Mouse (Mus musculus): ENCODE results near the gene Cdkn2aip. TPM values are rescaled to one million over a fixed set of nuclear protein-coding genes. Genes with fewer than 3 reads are reported as not detected.
A peak's percentile ranks its signal among the peaks of the same experiment; 100 is the strongest.

Gene Cdkn2aip
- 13.0 and 13.1 TPM in 2 replicates for polyA plus RNA-seq (2015; fragmentation: Nextera tagmentation; extraction: Ambion mirVana)

DNA sequence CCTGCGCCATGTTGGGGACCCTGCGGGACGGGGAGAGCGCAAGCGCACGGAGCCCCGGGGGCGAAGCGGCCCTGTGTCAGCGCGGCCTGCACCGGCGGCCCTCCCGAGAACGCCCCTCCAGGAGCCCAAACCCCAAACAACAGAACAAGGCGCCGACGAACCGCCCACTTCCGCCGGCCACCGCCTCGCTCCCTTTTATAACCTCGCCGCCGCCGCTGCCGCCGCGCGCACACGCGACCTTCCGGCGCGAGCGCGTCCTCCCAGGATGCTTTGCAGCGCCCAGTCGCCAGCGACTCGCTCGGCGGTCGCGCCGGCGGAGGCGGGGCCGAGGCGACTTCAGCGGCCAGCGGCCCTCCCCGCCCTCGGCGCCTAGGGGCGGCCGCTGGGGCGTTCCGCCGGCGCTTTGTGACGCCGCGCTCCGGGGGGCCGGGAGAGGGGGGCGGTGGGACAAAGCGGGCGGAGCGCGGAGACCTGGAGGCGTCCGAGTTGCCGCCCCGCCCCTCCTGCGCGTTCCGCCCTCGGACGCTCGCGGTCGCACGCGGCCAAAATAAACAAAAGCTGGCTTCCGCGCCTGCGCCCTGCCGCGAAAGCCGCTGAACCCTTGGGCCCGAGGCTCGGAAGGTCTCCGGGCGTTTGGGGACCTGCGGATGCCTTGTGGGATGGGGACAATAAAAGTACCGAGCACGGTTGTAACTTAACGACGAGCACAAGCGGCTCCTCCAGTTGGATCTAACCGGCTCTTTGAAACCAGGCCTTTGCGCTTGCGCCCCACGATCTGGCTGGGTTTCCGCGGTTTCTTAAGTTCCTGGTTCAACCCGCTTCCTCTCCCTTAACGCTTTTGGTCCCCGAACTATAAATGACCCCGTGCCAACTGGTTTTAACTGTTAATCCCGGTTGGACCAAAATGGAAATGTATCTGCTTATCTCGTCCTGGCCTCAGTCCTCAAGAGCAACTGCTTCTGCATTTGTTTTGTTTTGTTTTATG lies at the start of gene Cdkn2aip:
Gene Cdkn2aip (minus strand): TSS at position 172 of the 985 bp plus-strand sequence.
- Histone ChIP-seq H3K9ac (ENCODE audit: low read length) (peak within 1 kb of the TSS; percentile 93), H3K4me3 (ENCODE audit: low read depth, low read length) (peak within 1 kb of the TSS; percentile 91), H3K27me3 (ENCODE audit: control insufficient read depth, insufficient read depth, low read length) (no peaks in the 10 kb centered on the region), H3K36me3 (ENCODE audit: control insufficient read depth, insufficient read depth, low read length) (peaks cover 7% of the 10 kb centered on the region), H3K9me3 (ENCODE audit: control insufficient read depth, low read length) (no peaks in the 10 kb centered on the region), H3K4me1 (replicated peaks; ENCODE audit: control insufficient read depth, insufficient read depth) (no peaks in the 10 kb centered on the region), H3K27ac (replicated peaks) (peak within 1 kb of the TSS; percentile 97), H3K4me2 (replicated peaks; ENCODE audit: low read depth) (peak within 1 kb of the TSS; percentile 90)
- DNase-seq (ENCODE audit: low spot score), result peak; percentile 97
- WGBS, result 2% methylated on average over 85 of the region's 114 CpGs
- TF ChIP-seq EP300 (optimal IDR thresholded peaks at IDR 0.05) (peak; percentile 76), CTCF (IDR thresholded peaks at IDR 0.05; ENCODE audit: low read depth) (no peak)
- peak; percentile 98 for ATAC-seq (ENCODE audit: low FRiP score, low TSS enrichment)

DNA sequence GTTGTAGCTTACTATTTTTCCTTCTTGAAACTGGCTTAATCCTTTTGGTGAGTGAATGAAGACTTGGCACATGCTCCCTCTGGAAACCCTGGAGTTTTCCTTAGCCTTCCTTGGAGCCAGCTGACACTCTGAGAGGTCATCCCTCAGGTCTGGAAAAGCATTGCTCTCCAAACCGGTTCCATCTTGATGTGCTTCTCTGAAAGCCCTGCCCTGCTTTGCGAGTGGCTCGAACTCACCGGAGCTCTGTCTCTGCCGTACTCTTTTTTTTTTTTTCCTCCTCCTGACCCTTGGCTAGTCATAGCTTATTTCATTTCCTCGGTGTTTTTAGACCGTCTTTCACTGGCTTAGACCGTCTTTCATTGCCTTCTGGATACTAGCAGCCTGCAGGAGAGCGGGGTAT lies 49.5 kb upstream of the Cdkn2aip start:
- no peak for ATAC-seq (ENCODE audit: low FRiP score, low TSS enrichment)

DNA sequence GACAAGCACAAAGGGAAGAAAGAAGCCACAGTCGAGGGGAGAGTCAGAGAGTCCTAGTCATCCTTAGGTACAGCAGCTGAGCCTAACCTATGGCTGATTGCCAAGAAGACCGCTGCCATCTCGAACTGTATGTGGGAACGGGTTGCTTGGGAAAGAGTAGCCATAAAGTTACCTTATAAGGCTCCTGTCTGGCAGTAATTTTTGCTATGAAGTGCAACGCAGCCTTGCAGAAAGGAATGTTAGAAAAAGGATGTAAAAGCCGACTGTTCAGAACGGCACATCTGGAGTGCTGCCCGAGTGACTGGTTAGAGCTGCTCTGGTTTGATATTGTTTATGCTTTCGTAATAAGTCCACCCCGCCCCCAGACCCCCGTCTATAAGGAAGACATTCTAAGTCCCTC lies 47.0 kb upstream of the Cdkn2aip start:
- Histone ChIP-seq H3K4me2 (replicated peaks; ENCODE audit: low read depth) (no peak overlapping the region), H3K9ac (ENCODE audit: low read length) (no peak overlapping the region), H3K4me3 (ENCODE audit: low read depth, low read length) (no peak overlapping the region), H3K27me3 (ENCODE audit: control insufficient read depth, insufficient read depth, low read length) (no peaks in the 10 kb centered on the region), H3K9me3 (ENCODE audit: control insufficient read depth, low read length) (no peaks in the 10 kb centered on the region), H3K27ac (replicated peaks) (no peak overlapping the region), H3K4me1 (replicated peaks; ENCODE audit: control insufficient read depth, insufficient read depth) (peaks cover 4% of the 10 kb centered on the region; the same call in 1 of the 2 replicates), H3K36me3 (ENCODE audit: control insufficient read depth, insufficient read depth, low read length) (no peaks in the 10 kb centered on the region)
- no peak for TF ChIP-seq EP300 (optimal IDR thresholded peaks at IDR 0.05)
- TF ChIP-seq CTCF (IDR thresholded peaks at IDR 0.05; ENCODE audit: low read depth), result no peak
- ATAC-seq (ENCODE audit: low FRiP score, low TSS enrichment) (no peak; the same call in 1 of the 2 replicates), DNase-seq (ENCODE audit: low spot score) (no peak)
- WGBS, result 27% methylated on average over 11 of the region's 11 CpGs

More for the DNA sequence above, 49.5 kb upstream of the Cdkn2aip start:
- no peak overlapping the region for H3K4me2 ChIP-seq (replicated peaks; ENCODE audit: low read depth)
- H3K9ac ChIP-seq (ENCODE audit: low read length), result no peak overlapping the region
- H3K27ac ChIP-seq (replicated peaks), result no peak overlapping the region
- no peak overlapping the region for H3K4me3 ChIP-seq (ENCODE audit: low read depth, low read length)
- no peaks in the 10 kb centered on the region for H3K9me3 ChIP-seq (ENCODE audit: control insufficient read depth, low read length)
- no peaks in the 10 kb centered on the region for H3K27me3 ChIP-seq (ENCODE audit: control insufficient read depth, insufficient read depth, low read length)
- TF ChIP-seq EP300 (optimal IDR thresholded peaks at IDR 0.05) (no peak), CTCF (IDR thresholded peaks at IDR 0.05; ENCODE audit: low read depth) (no peak)
- H3K4me1 ChIP-seq (replicated peaks; ENCODE audit: control insufficient read depth, insufficient read depth), result peaks cover 4% of the 10 kb centered on the region; the same call in 1 of the 2 replicates
- no peaks in the 10 kb centered on the region for H3K36me3 ChIP-seq (ENCODE audit: control insufficient read depth, insufficient read depth, low read length)
- 38% methylated on average over 9 of the region's 9 CpGs for WGBS
- DNase-seq (ENCODE audit: low spot score), result no peak

DNA sequence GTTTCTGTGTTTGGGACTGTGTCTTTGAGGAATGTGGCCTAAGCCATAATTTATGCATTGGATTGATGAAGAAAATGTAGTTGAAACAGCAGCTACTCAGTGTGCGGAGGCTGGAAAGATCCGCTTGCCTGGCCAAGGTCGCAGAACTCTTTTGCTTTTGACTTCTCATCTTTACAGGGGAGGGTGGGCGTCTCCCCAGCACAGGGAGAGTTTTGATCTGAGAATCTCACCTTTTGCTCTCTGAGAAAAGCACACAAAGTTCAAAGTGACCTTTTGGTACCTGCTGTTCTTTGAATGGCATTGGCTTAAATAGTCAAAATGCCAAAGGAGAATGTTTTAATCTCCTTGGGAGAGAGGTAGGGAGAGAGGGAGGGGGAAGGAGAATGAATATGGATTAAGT lies 46.5 kb upstream of the Cdkn2aip start:
- ATAC-seq (ENCODE audit: low FRiP score, low TSS enrichment) (no peak), DNase-seq (ENCODE audit: low spot score) (no peak)
- Histone ChIP-seq H3K27ac (replicated peaks) (no peak overlapping the region), H3K27me3 (ENCODE audit: control insufficient read depth, insufficient read depth, low read length) (no peaks in the 10 kb centered on the region), H3K4me3 (ENCODE audit: low read depth, low read length) (no peak overlapping the region), H3K4me1 (replicated peaks; ENCODE audit: control insufficient read depth, insufficient read depth) (peaks cover 4% of the 10 kb centered on the region; the same call in 1 of the 2 replicates), H3K9ac (ENCODE audit: low read length) (no peak overlapping the region), H3K9me3 (ENCODE audit: control insufficient read depth, low read length) (no peaks in the 10 kb centered on the region), H3K4me2 (replicated peaks; ENCODE audit: low read depth) (no peak overlapping the region), H3K36me3 (ENCODE audit: control insufficient read depth, insufficient read depth, low read length) (no peaks in the 10 kb centered on the region)
- 44% methylated on average over 4 of the region's 4 CpGs for WGBS
- TF ChIP-seq CTCF (IDR thresholded peaks at IDR 0.05; ENCODE audit: low read depth) (no peak), EP300 (optimal IDR thresholded peaks at IDR 0.05) (no peak)

DNA sequence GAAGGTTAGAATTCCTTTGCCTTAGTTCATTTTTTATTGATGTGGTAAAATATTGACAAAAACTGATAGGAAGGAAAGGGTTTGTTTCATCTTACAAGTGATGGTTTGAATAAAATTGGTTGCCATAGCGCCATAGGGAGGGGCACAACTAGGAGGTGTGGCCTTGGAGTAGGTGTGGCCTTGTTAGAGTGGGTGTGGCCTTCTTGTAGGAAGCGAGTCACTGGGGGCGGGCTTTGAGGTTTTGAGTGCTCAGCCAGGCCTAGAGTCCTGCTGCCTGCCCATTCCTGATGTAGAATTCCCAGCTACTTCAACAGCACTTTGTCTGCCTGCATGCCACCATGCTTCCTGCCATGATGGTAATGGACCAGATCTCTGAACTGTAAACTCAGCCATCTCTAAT lies 39.4 kb upstream of the Cdkn2aip start:
- TF ChIP-seq CTCF (IDR thresholded peaks at IDR 0.05; ENCODE audit: low read depth) (no peak), EP300 (optimal IDR thresholded peaks at IDR 0.05) (no peak)
- no peaks in the 10 kb centered on the region for H3K36me3 ChIP-seq (ENCODE audit: control insufficient read depth, insufficient read depth, low read length)
- no peak overlapping the region for H3K4me3 ChIP-seq (ENCODE audit: low read depth, low read length)
- no peak overlapping the region for H3K4me2 ChIP-seq (replicated peaks; ENCODE audit: low read depth)
- no peak overlapping the region for H3K27ac ChIP-seq (replicated peaks)
- no peak overlapping the region for H3K9ac ChIP-seq (ENCODE audit: low read length)
- no peaks in the 10 kb centered on the region for H3K9me3 ChIP-seq (ENCODE audit: control insufficient read depth, low read length)
- H3K4me1 ChIP-seq (replicated peaks; ENCODE audit: control insufficient read depth, insufficient read depth), result no peaks in the 10 kb centered on the region
- WGBS, result 86% methylated on average over 3 of the region's 3 CpGs
- H3K27me3 ChIP-seq (ENCODE audit: control insufficient read depth, insufficient read depth, low read length), result no peaks in the 10 kb centered on the region
- no peak for DNase-seq (ENCODE audit: low spot score)
- 0 out of 2 replicates have a peak, but pooled peaks have one; percentile 47 for ATAC-seq (ENCODE audit: low FRiP score, low TSS enrichment)

DNA sequence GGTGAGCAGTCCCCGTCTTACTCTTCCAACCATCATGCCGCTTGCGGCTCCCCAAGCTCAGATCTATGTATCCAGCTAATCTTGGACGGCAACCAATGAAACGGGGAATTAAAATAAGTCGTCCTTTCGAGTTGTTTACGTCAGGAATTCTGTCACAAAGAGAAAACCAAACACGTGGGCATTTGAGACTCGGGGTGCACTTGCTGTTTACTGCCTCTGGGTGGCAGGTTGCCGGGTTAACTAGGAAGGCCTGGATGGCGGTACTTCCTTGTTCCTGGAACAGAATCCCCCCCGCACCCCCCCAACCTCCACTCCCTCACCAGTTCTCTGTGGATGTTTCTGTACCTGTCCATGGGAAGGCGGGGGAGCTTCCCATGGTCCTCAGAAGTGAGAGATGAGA lies 36.4 kb upstream of the Cdkn2aip start:
- no peaks in the 10 kb centered on the region for H3K4me1 ChIP-seq (replicated peaks; ENCODE audit: control insufficient read depth, insufficient read depth)
- ATAC-seq (ENCODE audit: low FRiP score, low TSS enrichment) (no peak), DNase-seq (ENCODE audit: low spot score) (peak; percentile 43)
- H3K27me3 ChIP-seq (ENCODE audit: control insufficient read depth, insufficient read depth, low read length), result no peaks in the 10 kb centered on the region
- H3K27ac ChIP-seq (replicated peaks), result no peak overlapping the region
- no peak overlapping the region for H3K4me3 ChIP-seq (ENCODE audit: low read depth, low read length)
- H3K4me2 ChIP-seq (replicated peaks; ENCODE audit: low read depth), result no peak overlapping the region
- no peak overlapping the region for H3K9ac ChIP-seq (ENCODE audit: low read length)
- 55% methylated on average over 14 of the region's 14 CpGs for WGBS
- H3K36me3 ChIP-seq (ENCODE audit: control insufficient read depth, insufficient read depth, low read length), result no peaks in the 10 kb centered on the region
- TF ChIP-seq CTCF (IDR thresholded peaks at IDR 0.05; ENCODE audit: low read depth) (peak; percentile 61), EP300 (optimal IDR thresholded peaks at IDR 0.05) (no peak)
- no peaks in the 10 kb centered on the region for H3K9me3 ChIP-seq (ENCODE audit: control insufficient read depth, low read length)
